Mouse (Mus musculus): ENCODE data around the gene Ppip5k2. TPM values are rescaled to one million over a fixed set of nuclear protein-coding genes. Genes with fewer than 3 reads are reported as not detected.

Ppip5k2 gene
- polyA plus RNA-seq, 1 experiment from 2014 or later, result 56.9 TPM

GRCm38 (mm10) chr1:97745712-97746111 lies 24.5 kb downstream of the Ppip5k2 start:
- H3K4me3 ChIP-seq (ENCODE audit: low read depth, low read length), result no peak overlapping the region
- WGBS, result 92% methylated on average over 4 of the region's 4 CpGs
- no peaks in the 10 kb centered on the region for H3K4me1 ChIP-seq (replicated peaks; ENCODE audit: control insufficient read depth, insufficient read depth, low read length)
- H3K4me2 ChIP-seq (replicated peaks; ENCODE audit: low read depth, low read length), result no peak overlapping the region
- H3K9ac ChIP-seq (ENCODE audit: low read depth, low read length), result no peak overlapping the region
- no peaks in the 10 kb centered on the region for H3K36me3 ChIP-seq (ENCODE audit: control insufficient read depth, insufficient read depth, low read length)
- DNase-seq (ENCODE audit: low spot score) (no peak), ATAC-seq (ENCODE audit: low FRiP score) (no peak)
- no peaks in the 10 kb centered on the region for H3K9me3 ChIP-seq (ENCODE audit: control insufficient read depth, low read length)
- no peak overlapping the region for H3K27ac ChIP-seq (ENCODE audit: low read depth, low read length)
- no peaks in the 10 kb centered on the region for H3K27me3 ChIP-seq (ENCODE audit: control insufficient read depth, insufficient read depth, low read length)

- H3K4me1 ChIP-seq (replicated peaks; ENCODE audit: control insufficient read depth, insufficient read depth, low read length), result no peaks in the 10 kb centered on the region
- H3K9me3 ChIP-seq (ENCODE audit: control insufficient read depth, low read length), result no peaks in the 10 kb centered on the region
- H3K27me3 ChIP-seq (ENCODE audit: control insufficient read depth, insufficient read depth, low read length), result no peaks in the 10 kb centered on the region
- H3K4me3 ChIP-seq (ENCODE audit: low read depth, low read length), result no peak overlapping the region
- no peak overlapping the region for H3K27ac ChIP-seq (ENCODE audit: low read depth, low read length)
- WGBS, result 93% methylated on average over 1 of the region's 1 CpGs
- H3K9ac ChIP-seq (ENCODE audit: low read depth, low read length), result no peak overlapping the region
- DNase-seq (ENCODE audit: low spot score) (no peak), ATAC-seq (ENCODE audit: low FRiP score) (no peak)
- 0 out of 2 replicates have a peak, but pooled peaks cover 3% of the 10 kb centered on the region for H3K36me3 ChIP-seq (ENCODE audit: control insufficient read depth, insufficient read depth, low read length)
- no peak overlapping the region for H3K4me2 ChIP-seq (replicated peaks; ENCODE audit: low read depth, low read length)
These were observed 27.1 kb downstream of the Ppip5k2 start for GRCm38 (mm10) chr1:97743063-97743462.

GRCm38 (mm10) chr1:97729339-97729738 lies 40.9 kb downstream of the Ppip5k2 start:
- no peak overlapping the region for H3K4me2 ChIP-seq (replicated peaks; ENCODE audit: low read depth, low read length)
- no peak overlapping the region for H3K27ac ChIP-seq (ENCODE audit: low read depth, low read length)
- H3K9me3 ChIP-seq (ENCODE audit: control insufficient read depth, low read length), result no peaks in the 10 kb centered on the region
- H3K36me3 ChIP-seq (ENCODE audit: control insufficient read depth, insufficient read depth, low read length), result no peaks in the 10 kb centered on the region
- ATAC-seq (ENCODE audit: low FRiP score) (no peak), DNase-seq (ENCODE audit: low spot score) (no peak)
- no peaks in the 10 kb centered on the region for H3K27me3 ChIP-seq (ENCODE audit: control insufficient read depth, insufficient read depth, low read length)
- no peak overlapping the region for H3K9ac ChIP-seq (ENCODE audit: low read depth, low read length)
- H3K4me1 ChIP-seq (replicated peaks; ENCODE audit: control insufficient read depth, insufficient read depth, low read length), result no peaks in the 10 kb centered on the region
- 91% methylated on average over 1 of the region's 1 CpGs for WGBS
- H3K4me3 ChIP-seq (ENCODE audit: low read depth, low read length), result no peak overlapping the region

- peak; percentile 30; the same call in 1 of the 2 replicates for ATAC-seq (ENCODE audit: low FRiP score)
These were observed 43.5 kb downstream of the Ppip5k2 start for GRCm38 (mm10) chr1:97726730-97727129.

GRCm38 (mm10) chr1:97718440-97718839 lies 51.8 kb downstream of the Ppip5k2 start:
- H3K36me3 ChIP-seq (ENCODE audit: control insufficient read depth, insufficient read depth, low read length), result 0 out of 2 replicates have a peak, but pooled peaks cover 3% of the 10 kb centered on the region
- no peak for DNase-seq (ENCODE audit: low spot score)
- no peaks in the 10 kb centered on the region for H3K27me3 ChIP-seq (ENCODE audit: control insufficient read depth, insufficient read depth, low read length)
- H3K27ac ChIP-seq (ENCODE audit: low read depth, low read length), result no peak overlapping the region
- no peaks in the 10 kb centered on the region for H3K9me3 ChIP-seq (ENCODE audit: control insufficient read depth, low read length)
- 92% methylated on average over 9 of the region's 9 CpGs for WGBS
- ATAC-seq (ENCODE audit: low FRiP score), result no peak
- no peak overlapping the region for H3K4me2 ChIP-seq (replicated peaks; ENCODE audit: low read depth, low read length)
- no peak overlapping the region for H3K9ac ChIP-seq (ENCODE audit: low read depth, low read length)
- H3K4me1 ChIP-seq (replicated peaks; ENCODE audit: control insufficient read depth, insufficient read depth, low read length), result no peaks in the 10 kb centered on the region
- no peak overlapping the region for H3K4me3 ChIP-seq (ENCODE audit: low read depth, low read length)

More at GRCm38 (mm10) chr1:97726730-97727129, 43.5 kb downstream of the Ppip5k2 start:
- Histone ChIP-seq H3K27me3 (ENCODE audit: control insufficient read depth, insufficient read depth, low read length) (no peaks in the 10 kb centered on the region), H3K4me1 (replicated peaks; ENCODE audit: control insufficient read depth, insufficient read depth, low read length) (no peaks in the 10 kb centered on the region), H3K9ac (ENCODE audit: low read depth, low read length) (no peak overlapping the region), H3K4me2 (replicated peaks; ENCODE audit: low read depth, low read length) (no peak overlapping the region), H3K27ac (ENCODE audit: low read depth, low read length) (no peak overlapping the region), H3K9me3 (ENCODE audit: control insufficient read depth, low read length) (no peaks in the 10 kb centered on the region), H3K36me3 (ENCODE audit: control insufficient read depth, insufficient read depth, low read length) (no peaks in the 10 kb centered on the region), H3K4me3 (ENCODE audit: low read depth, low read length) (no peak overlapping the region)
- no peak for DNase-seq (ENCODE audit: low spot score)
- WGBS, result 68% methylated on average over 2 of the region's 2 CpGs

GRCm38 (mm10) chr1:97714334-97714868 lies 55.8 kb downstream of the Ppip5k2 start:
- Histone ChIP-seq H3K27ac (ENCODE audit: low read depth, low read length) (no peak overlapping the region), H3K4me1 (replicated peaks; ENCODE audit: control insufficient read depth, insufficient read depth, low read length) (no peaks in the 10 kb centered on the region), H3K4me2 (replicated peaks; ENCODE audit: low read depth, low read length) (no peak overlapping the region), H3K9ac (ENCODE audit: low read depth, low read length) (no peak overlapping the region), H3K4me3 (ENCODE audit: low read depth, low read length) (no peak overlapping the region), H3K36me3 (ENCODE audit: control insufficient read depth, insufficient read depth, low read length) (0 out of 2 replicates have a peak, but pooled peaks cover 3% of the 10 kb centered on the region), H3K27me3 (ENCODE audit: control insufficient read depth, insufficient read depth, low read length) (no peaks in the 10 kb centered on the region), H3K9me3 (ENCODE audit: control insufficient read depth, low read length) (no peaks in the 10 kb centered on the region)
- ATAC-seq (ENCODE audit: low FRiP score) (no peak), DNase-seq (ENCODE audit: low spot score) (no peak)
- WGBS, result 90% methylated on average over 11 of the region's 11 CpGs

- 98% methylated on average over 3 of the region's 3 CpGs for WGBS
- H3K9me3 ChIP-seq (ENCODE audit: control insufficient read depth, low read length), result no peaks in the 10 kb centered on the region
- no peak overlapping the region for H3K27ac ChIP-seq (ENCODE audit: low read depth, low read length)
- ATAC-seq (ENCODE audit: low FRiP score), result no peak
- H3K4me1 ChIP-seq (replicated peaks; ENCODE audit: control insufficient read depth, insufficient read depth, low read length), result no peaks in the 10 kb centered on the region
- DNase-seq (ENCODE audit: low spot score), result no peak
- no peak overlapping the region for H3K9ac ChIP-seq (ENCODE audit: low read depth, low read length)
- H3K36me3 ChIP-seq (ENCODE audit: control insufficient read depth, insufficient read depth, low read length), result 0 out of 2 replicates have a peak, but pooled peaks cover 3% of the 10 kb centered on the region
- H3K4me2 ChIP-seq (replicated peaks; ENCODE audit: low read depth, low read length), result no peak overlapping the region
- no peak overlapping the region for H3K4me3 ChIP-seq (ENCODE audit: low read depth, low read length)
- H3K27me3 ChIP-seq (ENCODE audit: control insufficient read depth, insufficient read depth, low read length), result no peaks in the 10 kb centered on the region
These were observed 59.7 kb downstream of the Ppip5k2 start for GRCm38 (mm10) chr1:97710520-97710919.

GRCm38 (mm10) chr1:97705389-97705788 lies 64.8 kb downstream of the Ppip5k2 start:
- no peaks in the 10 kb centered on the region for H3K9me3 ChIP-seq (ENCODE audit: control insufficient read depth, low read length)
- no peaks in the 10 kb centered on the region for H3K27me3 ChIP-seq (ENCODE audit: control insufficient read depth, insufficient read depth, low read length)
- ATAC-seq (ENCODE audit: low FRiP score) (no peak), DNase-seq (ENCODE audit: low spot score) (no peak)
- no peaks in the 10 kb centered on the region for H3K4me1 ChIP-seq (replicated peaks; ENCODE audit: control insufficient read depth, insufficient read depth, low read length)
- no peak overlapping the region for H3K4me3 ChIP-seq (ENCODE audit: low read depth, low read length)
- no peaks in the 10 kb centered on the region for H3K36me3 ChIP-seq (ENCODE audit: control insufficient read depth, insufficient read depth, low read length)
- H3K9ac ChIP-seq (ENCODE audit: low read depth, low read length), result no peak overlapping the region
- H3K27ac ChIP-seq (ENCODE audit: low read depth, low read length), result no peak overlapping the region
- no peak overlapping the region for H3K4me2 ChIP-seq (replicated peaks; ENCODE audit: low read depth, low read length)

GRCm38 (mm10) chr1:97704646-97705045 lies 65.6 kb downstream of the Ppip5k2 start:
- ATAC-seq (ENCODE audit: low FRiP score) (no peak), DNase-seq (ENCODE audit: low spot score) (no peak)
- Histone ChIP-seq H3K4me2 (replicated peaks; ENCODE audit: low read depth, low read length) (no peak overlapping the region), H3K4me1 (replicated peaks; ENCODE audit: control insufficient read depth, insufficient read depth, low read length) (no peaks in the 10 kb centered on the region), H3K4me3 (ENCODE audit: low read depth, low read length) (no peak overlapping the region), H3K36me3 (ENCODE audit: control insufficient read depth, insufficient read depth, low read length) (no peaks in the 10 kb centered on the region), H3K9ac (ENCODE audit: low read depth, low read length) (no peak overlapping the region), H3K27me3 (ENCODE audit: control insufficient read depth, insufficient read depth, low read length) (no peaks in the 10 kb centered on the region), H3K27ac (ENCODE audit: low read depth, low read length) (no peak overlapping the region), H3K9me3 (ENCODE audit: control insufficient read depth, low read length) (no peaks in the 10 kb centered on the region)
- WGBS, result 89% methylated on average over 1 of the region's 1 CpGs
